Mouse (Mus musculus) lung, embryonic 15.5 days (tissue): Measurements from ENCODE around the gene Tnfaip1. TPM values are rescaled to one million over a fixed set of nuclear protein-coding genes. Genes with fewer than 3 reads are reported as not detected.

Source experiments
- ATAC-seq: fragments of 200-750 bp; cut with Nextera tagmentation; 2 replicates; pipeline ENCODE4 v1.8.0; 2017; ENCODE audit warnings: moderate number of reproducible peaks, borderline replicate concordance; ENCODE audit not compliant: low FRiP score, low TSS enrichment; ENCODE audit errors: extremely low read depth
- H3K27ac ChIP-seq: fragments of 300-500 bp; sonication (generic); 2 replicates; pipeline ENCODE4 v1.5.1; 2015; ENCODE audit warnings: moderate library complexity, mild to moderate bottlenecking, inconsistent platforms
- H3K27me3 ChIP-seq: fragments of 300-500 bp; sonication (generic); 2 replicates; pipeline ENCODE4 v1.6.1; 2015; ENCODE audit warnings: inconsistent platforms
- H3K36me3 ChIP-seq: fragments of 300-500 bp; sonication (generic); 2 replicates; pipeline ENCODE4 v1.6.1; 2015; ENCODE audit warnings: inconsistent platforms
- H3K4me1 ChIP-seq: fragments of 300-500 bp; sonication (generic); 2 replicates; pipeline ENCODE4 v1.6.1; 2015; ENCODE audit warnings: inconsistent platforms
- H3K4me2 ChIP-seq: fragments of 300-500 bp; sonication (generic); 2 replicates; pipeline ENCODE4 v1.6.1; 2015; ENCODE audit warnings: inconsistent platforms, mild to moderate bottlenecking, moderate library complexity
- H3K4me3 ChIP-seq: fragments of 300-500 bp; sonication (generic); 2 replicates; pipeline ENCODE4 v1.5.1; 2015; ENCODE audit warnings: mild to moderate bottlenecking, inconsistent platforms
- H3K9ac ChIP-seq: fragments of 300-500 bp; sonication (generic); 2 replicates; pipeline ENCODE4 v1.6.1; 2015; ENCODE audit warnings: inconsistent platforms
- H3K9me3 ChIP-seq: fragments of 300-500 bp; sonication (generic); 2 replicates; pipeline ENCODE4 v1.6.1; 2016; ENCODE audit warnings: inconsistent platforms
- WGBS: fragments of 180-500 bp; shearing (Covaris S2); methylation state at CpG from one replicate; pipeline ENCODE4 v1.1.7; 2015; 5-methylcytosine and 5-hydroxymethylcytosine counted together
- polyA plus RNA-seq: library from polyadenylated mRNA; unstranded; fragments of >200 nt; fragmentation: Nextera tagmentation; extraction: Ambion mirVana; gene quantifications from 2 replicates; pipeline ENCODE4 v1.2.1, GENCODE M21; 2015

Tnfaip1 gene
- polyA plus RNA-seq, 1 experiment from 2014 or later = 83.1 TPM

DNA sequence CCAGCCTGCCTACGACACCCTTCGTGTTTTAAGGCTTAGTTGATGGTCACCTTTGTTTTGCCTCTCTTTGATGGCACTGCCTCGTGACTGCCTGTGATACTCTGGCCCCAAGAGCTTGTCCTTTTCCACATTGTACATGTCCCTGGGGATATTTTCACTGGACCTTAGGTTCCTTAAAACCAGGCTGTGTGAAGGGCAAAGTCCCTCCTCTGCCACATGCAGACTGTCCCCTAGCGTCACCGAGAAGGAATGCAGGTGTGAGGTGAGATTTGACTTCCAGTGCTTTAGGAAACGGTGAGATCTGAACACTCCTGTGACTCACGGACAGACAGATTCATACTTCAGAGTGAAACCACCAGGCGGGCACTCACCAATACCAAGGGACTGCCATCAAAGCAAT, 21.1 kb upstream of the Tnfaip1 start:
- 53% methylated on average over 8 of the region's 8 CpGs for WGBS
- Histone ChIP-seq H3K27me3 (no peaks in the 10 kb centered on the region), H3K9ac (no peak overlapping the region), H3K36me3 (no peaks in the 10 kb centered on the region), H3K27ac (no peak overlapping the region), H3K4me3 (no peak overlapping the region), H3K4me2 (no peak overlapping the region), H3K4me1 (no peaks in the 10 kb centered on the region), H3K9me3 (no peaks in the 10 kb centered on the region)
- no peak for ATAC-seq

DNA sequence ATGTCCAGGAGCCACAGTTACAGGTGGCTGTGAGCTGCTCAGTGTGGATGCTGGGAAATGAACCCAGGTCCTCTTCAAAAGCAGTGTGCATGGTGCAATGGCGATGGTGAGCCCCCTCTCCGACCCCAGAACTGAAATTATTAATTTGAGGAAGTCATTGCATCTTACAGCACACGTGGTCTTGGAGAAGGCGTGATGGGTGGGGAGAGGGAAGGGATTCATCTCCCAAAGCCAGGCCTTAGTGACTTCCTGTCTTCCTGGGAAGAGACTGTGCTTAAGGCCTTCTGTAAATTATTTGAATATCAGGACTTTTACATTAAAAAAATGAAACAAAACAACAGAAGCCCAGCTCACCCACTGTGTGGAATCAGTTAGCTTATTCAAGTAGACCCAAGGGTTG, 19.9 kb upstream of the Tnfaip1 start:
- no peaks in the 10 kb centered on the region for H3K27me3 ChIP-seq
- no peak overlapping the region for H3K27ac ChIP-seq
- 65% methylated on average over 4 of the region's 4 CpGs for whole genome bisulfite sequencing
- H3K4me2 ChIP-seq = no peak overlapping the region
- no peak for ATAC-seq
- H3K4me3 ChIP-seq = no peak overlapping the region
- H3K36me3 ChIP-seq = no peaks in the 10 kb centered on the region
- no peaks in the 10 kb centered on the region; the same call in 1 of the 2 replicates for H3K4me1 ChIP-seq
- H3K9me3 ChIP-seq = no peaks in the 10 kb centered on the region
- H3K9ac ChIP-seq = no peak overlapping the region

DNA sequence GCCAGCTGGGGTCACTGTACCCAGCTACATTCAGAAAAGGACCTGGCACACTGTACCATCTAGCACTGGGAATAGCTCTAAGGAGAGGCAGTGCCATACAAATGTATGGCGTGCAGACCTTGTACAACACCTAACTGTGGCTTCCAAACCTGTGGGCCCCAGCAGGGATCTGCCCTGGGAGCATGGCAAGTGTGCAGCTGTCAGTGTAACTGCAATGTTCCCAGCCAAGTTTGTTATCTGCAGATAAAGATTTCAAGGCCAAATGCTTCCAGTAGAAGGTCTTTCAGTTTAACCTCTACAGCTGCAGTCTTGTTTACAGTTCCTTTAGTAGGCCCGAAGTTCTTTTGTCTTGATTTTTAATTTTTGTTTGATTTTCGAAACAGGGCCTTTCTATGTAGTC, 19.5 kb upstream of the Tnfaip1 start:
- Histone ChIP-seq H3K9ac (no peak overlapping the region), H3K9me3 (no peaks in the 10 kb centered on the region), H3K27me3 (no peaks in the 10 kb centered on the region), H3K36me3 (no peaks in the 10 kb centered on the region), H3K4me1 (no peaks in the 10 kb centered on the region; the same call in 1 of the 2 replicates), H3K4me2 (no peak overlapping the region), H3K27ac (no peak overlapping the region), H3K4me3 (no peak overlapping the region)
- no peak for ATAC-seq
- 48% methylated on average over 3 of the region's 3 CpGs for WGBS

DNA sequence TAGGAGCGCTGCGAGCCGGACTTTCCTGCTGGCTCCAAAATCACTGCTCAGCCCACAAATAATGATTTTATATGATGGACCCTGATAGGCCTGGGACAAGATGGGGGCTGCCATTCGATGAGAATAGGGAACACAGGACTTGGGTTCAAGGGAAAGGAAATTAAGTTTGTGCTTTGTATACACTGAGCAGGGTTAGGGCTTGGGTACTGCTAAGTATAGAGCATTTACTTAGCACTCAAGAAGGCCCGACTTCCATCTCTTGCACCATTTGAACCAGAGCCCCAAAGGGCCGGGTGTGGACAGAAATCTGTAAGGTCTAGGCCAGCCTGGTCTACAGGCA, 14.9 kb upstream of the Tnfaip1 start:
- Histone ChIP-seq H3K4me3 (peak overlapping the region; percentile 64), H3K27ac (peak overlapping the region; percentile 54), H3K9ac (peak overlapping the region; percentile 52; the same call in 1 of the 2 replicates), H3K36me3 (no peaks in the 10 kb centered on the region), H3K4me1 (peaks cover 13% of the 10 kb centered on the region), H3K4me2 (peak overlapping the region; percentile 66), H3K9me3 (no peaks in the 10 kb centered on the region), H3K27me3 (no peaks in the 10 kb centered on the region)
- 31% methylated on average over 6 of the region's 6 CpGs for WGBS
- ATAC-seq = peak; percentile 25; the same call in 1 of the 2 replicates

DNA sequence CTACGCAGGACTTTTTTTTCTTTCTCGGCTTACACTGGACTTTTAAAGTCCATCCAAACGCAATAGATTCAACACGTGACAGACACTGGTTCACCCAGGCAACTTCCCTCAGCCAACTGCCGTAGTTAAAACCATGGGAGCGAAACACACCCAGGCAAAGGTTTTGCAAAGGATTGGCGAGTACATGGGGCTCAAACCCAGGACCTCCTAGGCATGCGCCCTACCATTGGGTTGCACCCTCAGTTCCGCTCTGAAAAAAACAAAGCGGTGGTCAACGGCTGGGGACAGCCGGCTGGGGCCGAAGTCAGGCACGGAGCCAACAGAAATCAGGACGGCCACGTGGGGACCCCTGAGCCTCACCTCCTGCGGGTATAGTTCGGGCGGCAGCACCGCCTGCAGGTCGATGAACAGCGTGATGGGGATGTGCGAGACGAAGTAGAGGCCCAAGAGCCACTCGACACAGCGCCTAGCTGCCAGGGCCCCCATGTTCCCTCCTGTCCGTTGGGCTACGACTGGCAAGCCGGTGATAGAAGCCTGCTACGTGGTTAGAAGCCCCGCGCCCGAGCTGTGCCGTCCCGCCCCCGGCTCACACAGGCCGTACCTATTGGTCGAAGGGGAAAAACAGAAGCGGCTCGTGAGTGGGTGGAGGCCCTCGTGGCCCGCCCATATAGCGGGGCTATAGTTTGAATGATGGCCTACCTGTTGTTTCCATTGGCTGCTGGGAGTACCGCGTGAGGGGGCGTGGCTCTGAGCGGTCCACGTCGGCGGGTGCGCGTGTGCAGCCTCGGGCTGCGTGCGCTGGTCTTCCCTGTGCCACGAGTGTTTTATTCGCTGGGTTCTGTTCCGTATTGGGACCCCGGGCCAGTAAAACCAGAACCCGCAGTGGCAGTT, 14.3 kb upstream of the Tnfaip1 start, which contains the start of gene Tmem97:
Gene Tmem97, minus strand, starts transcription at position 610 of the 891 bp plus-strand sequence.
- Histone ChIP-seq H3K4me1 (peaks cover 13% of the 10 kb centered on the region), H3K9me3 (no peaks in the 10 kb centered on the region), H3K9ac (peak within 1 kb of the TSS; percentile 59), H3K4me3 (peak within 1 kb of the TSS; percentile 64), H3K36me3 (no peaks in the 10 kb centered on the region), H3K27me3 (no peaks in the 10 kb centered on the region), H3K4me2 (peak within 1 kb of the TSS; percentile 66), H3K27ac (peak within 1 kb of the TSS; percentile 85)
- peak; percentile 100 for ATAC-seq
- under 1% methylated on average over 60 of the region's 60 CpGs for WGBS

DNA sequence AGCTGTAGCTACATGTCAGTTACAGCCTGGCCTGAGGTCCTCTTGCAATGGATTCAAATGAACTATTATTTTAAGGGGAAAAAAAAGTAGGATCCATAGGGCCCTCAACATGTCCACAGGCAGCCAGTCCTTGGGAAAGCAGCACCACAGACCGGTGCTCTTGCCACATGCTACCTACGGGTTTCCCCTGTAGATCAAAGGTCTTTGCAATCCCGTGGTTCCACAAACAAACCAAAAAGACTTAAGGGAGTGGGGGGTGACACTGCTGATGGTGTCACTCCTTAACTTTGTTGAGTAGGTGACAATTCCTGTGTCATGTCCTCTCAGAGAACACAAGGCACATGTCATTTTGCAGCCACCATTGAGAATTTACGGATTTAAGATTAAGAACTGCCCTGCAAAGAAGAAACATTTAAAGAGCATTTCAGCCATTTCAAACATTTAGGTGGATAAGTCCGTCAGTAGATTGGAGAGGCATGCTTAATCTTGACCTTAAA, 13.4 kb upstream of the Tnfaip1 start:
- ATAC-seq = no peak
- Histone ChIP-seq H3K4me3 (peak overlapping the region; percentile 64), H3K27me3 (no peaks in the 10 kb centered on the region), H3K36me3 (no peaks in the 10 kb centered on the region), H3K4me2 (peak overlapping the region; percentile 66), H3K9me3 (no peaks in the 10 kb centered on the region), H3K27ac (no peak overlapping the region), H3K4me1 (peaks cover 13% of the 10 kb centered on the region), H3K9ac (peak overlapping the region; percentile 59)
- 5% methylated on average over 5 of the region's 5 CpGs for WGBS

DNA sequence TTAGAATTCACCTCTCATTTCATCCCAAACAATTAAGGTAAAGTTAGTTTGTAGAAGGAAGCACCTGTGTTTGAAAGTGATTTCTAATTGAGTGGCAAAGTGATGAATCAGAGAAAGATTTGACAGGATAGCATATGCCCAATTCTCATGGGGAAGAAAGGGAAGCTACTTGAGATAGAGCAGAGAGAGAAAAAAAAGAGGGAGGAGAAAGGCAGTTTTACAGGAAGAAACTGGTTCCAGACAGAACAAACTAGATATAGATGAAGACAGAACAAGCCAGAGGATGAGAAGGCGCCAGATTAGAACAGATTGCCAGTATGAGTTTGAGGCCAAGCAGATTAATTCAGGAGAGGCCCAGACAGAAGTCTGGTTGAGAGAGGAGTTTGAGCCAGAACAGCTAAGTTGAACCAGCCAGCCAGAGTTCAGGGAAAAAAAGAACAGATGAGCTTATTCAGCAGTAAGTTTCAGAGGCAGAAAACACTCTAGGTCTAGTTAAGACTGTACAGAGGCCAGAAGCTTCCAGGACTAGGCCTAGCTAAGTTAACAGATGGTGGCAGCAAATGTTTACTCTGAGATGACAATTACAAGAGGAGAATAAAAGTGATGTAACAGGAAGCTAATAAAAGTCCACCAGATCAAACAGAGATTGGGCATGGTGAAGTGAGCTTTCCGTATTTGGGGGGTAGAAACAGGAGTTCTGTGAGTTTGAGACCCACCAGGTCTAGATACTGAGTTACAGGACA, 11.8 kb upstream of the Tnfaip1 start:
- H3K4me1 ChIP-seq = peaks cover 13% of the 10 kb centered on the region
- no peak overlapping the region for H3K4me3 ChIP-seq
- no peak overlapping the region for H3K4me2 ChIP-seq
- H3K9ac ChIP-seq = no peak overlapping the region
- H3K9me3 ChIP-seq = no peaks in the 10 kb centered on the region
- H3K27me3 ChIP-seq = no peaks in the 10 kb centered on the region
- peaks cover 13% of the 10 kb centered on the region for H3K36me3 ChIP-seq
- 66% methylated on average over 2 of the region's 2 CpGs for WGBS
- H3K27ac ChIP-seq = no peak overlapping the region
- no peak for ATAC-seq

DNA sequence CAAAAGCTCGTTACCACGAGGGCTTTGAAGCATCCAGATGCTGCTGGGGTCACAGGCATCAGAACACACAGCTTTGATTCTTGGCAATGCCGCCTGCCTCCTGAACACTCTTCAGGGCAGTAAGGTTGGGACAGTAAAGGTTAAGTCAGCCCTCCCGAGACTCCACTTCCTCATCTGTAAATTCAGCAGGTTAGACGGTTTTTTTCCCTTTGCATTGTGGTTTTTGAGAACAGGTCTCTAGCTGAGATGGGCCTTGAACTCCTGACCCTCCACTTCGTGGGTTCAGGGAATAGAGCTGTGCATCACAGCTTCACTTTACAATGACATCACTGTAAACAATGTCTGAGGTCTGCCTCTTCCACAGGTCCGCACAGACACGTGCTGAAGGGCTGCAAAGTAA, 9.0 kb upstream of the Tnfaip1 start:
- peaks cover 13% of the 10 kb centered on the region for H3K4me1 ChIP-seq
- ATAC-seq = no peak
- no peaks in the 10 kb centered on the region for H3K9me3 ChIP-seq
- 54% methylated on average over 8 of the region's 8 CpGs for WGBS
- H3K4me2 ChIP-seq = no peak overlapping the region
- no peak overlapping the region for H3K9ac ChIP-seq
- H3K4me3 ChIP-seq = no peak overlapping the region
- H3K36me3 ChIP-seq = peaks cover 29% of the 10 kb centered on the region
- no peaks in the 10 kb centered on the region for H3K27me3 ChIP-seq
- H3K27ac ChIP-seq = no peak overlapping the region

DNA sequence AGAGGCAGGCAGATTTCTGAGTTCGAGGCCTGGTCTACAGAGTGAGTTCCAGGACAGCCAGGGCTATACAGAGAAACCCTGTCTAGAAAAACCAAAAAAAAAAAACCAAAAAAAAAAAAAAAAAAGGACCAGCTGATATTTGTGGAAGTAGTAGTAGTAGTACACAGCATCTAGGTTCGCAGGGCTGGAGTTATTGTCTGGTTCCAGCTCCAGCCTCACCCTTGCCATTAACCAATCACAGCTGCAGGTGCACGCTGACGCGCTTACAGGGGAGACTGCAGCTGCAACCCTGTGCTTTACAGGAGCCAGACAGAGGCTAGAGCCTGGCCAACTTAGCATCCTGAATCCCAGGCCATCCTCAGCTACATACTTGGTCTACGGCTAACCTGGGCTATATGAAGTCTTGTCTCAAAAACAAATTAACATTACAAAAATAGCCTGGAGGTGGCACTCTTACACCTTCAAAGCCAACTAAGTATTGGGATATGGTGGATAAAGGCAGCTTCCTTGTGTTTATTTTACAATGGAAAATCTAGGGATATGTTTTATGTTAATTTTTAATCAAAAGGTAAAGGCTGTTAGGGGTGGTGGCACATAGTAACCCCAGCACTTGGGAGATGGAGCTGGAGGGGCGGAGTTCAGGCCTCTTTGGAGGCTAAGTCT, 8.4 kb upstream of the Tnfaip1 start:
- no peak for ATAC-seq
- H3K36me3 ChIP-seq = peaks cover 35% of the 10 kb centered on the region
- no peak overlapping the region for H3K27ac ChIP-seq
- H3K9me3 ChIP-seq = no peaks in the 10 kb centered on the region
- WGBS = 92% methylated on average over 7 of the region's 7 CpGs
- H3K4me2 ChIP-seq = no peak overlapping the region
- no peaks in the 10 kb centered on the region for H3K27me3 ChIP-seq
- no peak overlapping the region for H3K9ac ChIP-seq
- no peak overlapping the region for H3K4me3 ChIP-seq
- peaks cover 13% of the 10 kb centered on the region for H3K4me1 ChIP-seq

DNA sequence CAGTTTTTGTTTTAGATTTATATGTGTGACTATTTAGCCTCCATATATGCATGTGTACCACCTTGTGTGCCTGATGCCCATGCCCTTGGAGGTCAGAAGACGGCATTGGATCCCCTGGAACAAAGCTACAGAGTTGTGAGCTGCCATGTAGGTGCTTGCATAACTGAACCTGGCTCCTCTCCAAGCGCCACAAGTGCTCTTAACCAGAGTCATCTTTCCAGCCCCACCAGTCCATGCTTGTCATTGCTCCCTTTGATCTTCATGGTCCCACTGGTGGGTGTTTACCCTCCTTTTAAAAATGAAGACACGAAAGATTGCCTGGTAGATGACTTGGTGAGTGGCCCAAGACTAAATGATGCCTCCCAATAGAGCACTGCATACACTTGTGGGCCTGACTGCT, 4.2 kb upstream of the Tnfaip1 start:
- Histone ChIP-seq H3K9ac (no peak overlapping the region), H3K27ac (no peak overlapping the region), H3K4me2 (no peak overlapping the region), H3K36me3 (peaks cover 42% of the 10 kb centered on the region), H3K9me3 (no peaks in the 10 kb centered on the region), H3K27me3 (no peaks in the 10 kb centered on the region), H3K4me3 (no peak overlapping the region), H3K4me1 (peaks cover 16% of the 10 kb centered on the region)
- 55% methylated on average over 3 of the region's 3 CpGs for WGBS
- ATAC-seq = no peak

DNA sequence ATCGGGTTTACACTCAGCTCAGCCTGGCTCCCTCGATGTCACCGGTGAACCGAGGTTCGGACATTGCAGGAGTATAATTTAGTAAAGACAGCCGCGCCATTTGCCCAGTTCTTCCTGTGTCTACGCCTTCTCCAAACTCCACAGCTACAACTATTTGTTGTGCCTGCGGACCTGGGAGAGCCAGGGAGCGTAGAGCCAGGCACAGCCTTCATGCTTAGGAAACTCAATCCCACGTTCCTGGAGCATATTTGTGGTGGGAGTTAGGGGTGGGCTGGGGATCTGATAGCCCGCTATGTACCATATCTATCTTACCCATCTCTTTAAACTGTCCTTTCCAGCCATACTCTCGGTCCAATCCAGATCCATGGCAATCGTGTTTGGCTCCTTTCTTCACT, 555 bp upstream of the Tnfaip1 start:
- H3K27ac ChIP-seq = peak overlapping the region; percentile 65
- H3K4me3 ChIP-seq = peak overlapping the region; percentile 65
- H3K4me2 ChIP-seq = peak overlapping the region; percentile 73
- no peaks in the 10 kb centered on the region for H3K9me3 ChIP-seq
- no peaks in the 10 kb centered on the region for H3K27me3 ChIP-seq
- peaks cover 29% of the 10 kb centered on the region for H3K36me3 ChIP-seq
- peaks cover 28% of the 10 kb centered on the region for H3K4me1 ChIP-seq
- WGBS = 2% methylated on average over 14 of the region's 14 CpGs
- peak overlapping the region; percentile 72 for H3K9ac ChIP-seq
- ATAC-seq = peak; percentile 10; the same call in 1 of the 2 replicates
